Mouse (Mus musculus): Measurements from ENCODE around the gene Akap11.
A peak's percentile ranks its signal among the peaks of the same experiment; 100 is the strongest.

The Akap11 gene

GRCm38 (mm10) chr14:78528461-78529425 is 7.9 kb downstream of the Akap11 start:
- DNase-seq (ENCODE audit: extremely low spot score, low spot score) = no peak

GRCm38 (mm10) chr14:78526907-78527306 is 9.7 kb downstream of the Akap11 start:
- DNase-seq (ENCODE audit: extremely low spot score, low spot score) = no peak

- no peak for DNase-seq (ENCODE audit: extremely low spot score, low spot score)
Observed at GRCm38 (mm10) chr14:78526475-78526874, 10.1 kb downstream of the Akap11 start.

GRCm38 (mm10) chr14:78525611-78526457 is 10.8 kb downstream of the Akap11 start:
- no peak for DNase-seq (ENCODE audit: extremely low spot score, low spot score)

- DNase-seq (ENCODE audit: extremely low spot score, low spot score) = no peak
Observed at GRCm38 (mm10) chr14:78525059-78525458, 11.5 kb downstream of the Akap11 start.

- no peak for DNase-seq (ENCODE audit: extremely low spot score, low spot score)
Observed at GRCm38 (mm10) chr14:78510713-78511112, 25.9 kb downstream of the Akap11 start.

GRCm38 (mm10) chr14:78509791-78510190 is 26.8 kb downstream of the Akap11 start:
- no peak for DNase-seq (ENCODE audit: extremely low spot score, low spot score)

GRCm38 (mm10) chr14:78500578-78500977 is 36.0 kb downstream of the Akap11 start:
- no peak for DNase-seq (ENCODE audit: extremely low spot score, low spot score)

GRCm38 (mm10) chr14:78496691-78497090 is 39.9 kb downstream of the Akap11 start:
- no peak for DNase-seq (ENCODE audit: extremely low spot score, low spot score)

GRCm38 (mm10) chr14:78495241-78495640 is 41.4 kb downstream of the Akap11 start:
- no peak for DNase-seq (ENCODE audit: extremely low spot score, low spot score)

GRCm38 (mm10) chr14:78492602-78493001 is 44.0 kb downstream of the Akap11 start:
- no peak for DNase-seq (ENCODE audit: extremely low spot score, low spot score)

- DNase-seq (ENCODE audit: extremely low spot score, low spot score) = no peak
Observed at GRCm38 (mm10) chr14:78491432-78491831, 45.2 kb downstream of the Akap11 start.

- peak; percentile 44 for DNase-seq (ENCODE audit: extremely low spot score, low spot score)
Observed at GRCm38 (mm10) chr14:78482385-78483231, 54.0 kb downstream of the Akap11 start.

GRCm38 (mm10) chr14:78474058-78474457 is 62.5 kb downstream of the Akap11 start:
- no peak for DNase-seq (ENCODE audit: extremely low spot score, low spot score)

- no peak for DNase-seq (ENCODE audit: extremely low spot score, low spot score)
Observed at GRCm38 (mm10) chr14:78470714-78471113, 65.9 kb downstream of the Akap11 start.

- no peak for DNase-seq (ENCODE audit: extremely low spot score, low spot score)
Observed at GRCm38 (mm10) chr14:78468991-78469390, 67.6 kb downstream of the Akap11 start.

- no peak for DNase-seq (ENCODE audit: extremely low spot score, low spot score)
Observed at GRCm38 (mm10) chr14:78467994-78468393, 68.6 kb downstream of the Akap11 start.

GRCm38 (mm10) chr14:78464353-78464752 is 72.3 kb downstream of the Akap11 start:
- no peak for DNase-seq (ENCODE audit: extremely low spot score, low spot score)

- DNase-seq (ENCODE audit: extremely low spot score, low spot score) = no peak
Observed at GRCm38 (mm10) chr14:78459121-78459520, 77.5 kb downstream of the Akap11 start.

GRCm38 (mm10) chr14:78458705-78459104 is 77.9 kb downstream of the Akap11 start:
- no peak for DNase-seq (ENCODE audit: extremely low spot score, low spot score)

- DNase-seq (ENCODE audit: extremely low spot score, low spot score) = no peak
Observed at GRCm38 (mm10) chr14:78454970-78455369, 81.6 kb downstream of the Akap11 start.
